Mouse (Mus musculus) urinary bladder, postnatal 36 days (tissue): Measurements from ENCODE around the gene Rab15.
"Not testable (repeated sequence)": the region's sequence is repeated elsewhere in the genome, so short reads cannot be mapped to it uniquely, and the experiment has no call there.

Source experiments
- DNase-seq, 2 experiments: peaks; one replicate each; pipeline ENCODE4 v3.0.0; 2022; ENCODE audit warnings: low spot score in 2 of 2, mixed read lengths in 1 of 2

The Rab15 gene

GRCm38 (mm10) chr12:76818908-76819307 lies 3.8 kb downstream of the Rab15 start:
- no peak for DNase-seq

- peak; percentile 59 to 73 for DNase-seq
Observed at GRCm38 (mm10) chr12:76818120-76818519, 4.6 kb downstream of the Rab15 start.

- no peak for DNase-seq
Observed at GRCm38 (mm10) chr12:76817176-76817575, 5.5 kb downstream of the Rab15 start.

GRCm38 (mm10) chr12:76816720-76817119 lies 6.0 kb downstream of the Rab15 start:
- DNase-seq, result no peak

- DNase-seq, result no peak
Observed at GRCm38 (mm10) chr12:76814120-76814519, 8.6 kb downstream of the Rab15 start.

GRCm38 (mm10) chr12:76813543-76813942 lies 9.2 kb downstream of the Rab15 start:
- no peak for DNase-seq

GRCm38 (mm10) chr12:76811006-76811405 lies 11.7 kb downstream of the Rab15 start:
- DNase-seq, result no peak

- no peak for DNase-seq
Observed at GRCm38 (mm10) chr12:76810491-76810890, 12.2 kb downstream of the Rab15 start.

GRCm38 (mm10) chr12:76807796-76808195 lies 14.9 kb downstream of the Rab15 start:
- no peak for DNase-seq

- DNase-seq, result no peak
Observed at GRCm38 (mm10) chr12:76805056-76805811, 17.5 kb downstream of the Rab15 start.

GRCm38 (mm10) chr12:76803700-76804252 lies 18.9 kb downstream of the Rab15 start:
- no peak for DNase-seq

- DNase-seq, result no peak
Observed at GRCm38 (mm10) chr12:76803028-76803427, 19.7 kb downstream of the Rab15 start.

- no peak for DNase-seq
Observed at GRCm38 (mm10) chr12:76798008-76798720, 24.5 kb downstream of the Rab15 start.

GRCm38 (mm10) chr12:76796938-76797539 lies 25.7 kb downstream of the Rab15 start:
- no peak for DNase-seq

GRCm38 (mm10) chr12:76795350-76795749 lies 27.4 kb downstream of the Rab15 start, which contains the start of gene Gpx2:
Gene Gpx2 (minus strand): TSS chr12:76795554.
- no peak for DNase-seq

- not testable (repeated sequence) for DNase-seq
Observed at GRCm38 (mm10) chr12:76792540-76792939, 30.2 kb downstream of the Rab15 start.

- no peak for DNase-seq
Observed at GRCm38 (mm10) chr12:76790446-76791084, 32.1 kb downstream of the Rab15 start.

GRCm38 (mm10) chr12:76784056-76784619 lies 38.6 kb downstream of the Rab15 start:
- DNase-seq, result no peak

GRCm38 (mm10) chr12:76780639-76781468 lies 41.9 kb downstream of the Rab15 start:
- no peak for DNase-seq

GRCm38 (mm10) chr12:76779951-76780350 lies 42.8 kb downstream of the Rab15 start:
- DNase-seq, result no peak
